Mouse (Mus musculus) MEL (cell line): ENCODE results near the gene Lgals3. TPM values are rescaled to one million over a fixed set of nuclear protein-coding genes. Genes with fewer than 3 reads are reported as not detected.
A peak's percentile ranks its signal among the peaks of the same experiment; 100 is the strongest.

Experiments
- DNase-seq: peaks from one replicate; pipeline ENCODE4 v3.0.0; 2011; ENCODE audit warnings: low read depth, low spot score
- H3K27ac ChIP-seq: 2 replicates; pipeline ENCODE4 v1.5.1; 2012; ENCODE audit warnings: low read depth, mild to moderate bottlenecking, control low read depth, low read length, moderate library complexity; ENCODE audit not compliant: control insufficient read depth
- H3K27me3 ChIP-seq, 2 experiments: fragments of 150-350 bp in 1 of 2; sonication (generic) in 1 of 2; 2 replicates each; pipeline ENCODE4 v1.6.1; 2012; ENCODE audit warnings: low read length in 2 of 2, mild to moderate bottlenecking in 2 of 2, improper control_type of control experiment in 1 of 2, moderate library complexity in 1 of 2; ENCODE audit not compliant: insufficient read depth in 2 of 2, control insufficient read depth in 1 of 2
- H3K36me3 ChIP-seq, 2 experiments: 2 replicates each; pipeline ENCODE4 v1.6.1; 2012 to 2014; ENCODE audit warnings: low read length in 2 of 2, improper control_type of control experiment in 1 of 2, inconsistent platforms in 1 of 2, mild to moderate bottlenecking in 1 of 2; ENCODE audit not compliant: insufficient read depth in 2 of 2, control insufficient read depth in 1 of 2
- H3K4me1 ChIP-seq, 2 experiments: fragments of 150-350 bp in 1 of 2; sonication (generic) in 1 of 2; 2 replicates each; pipeline ENCODE4 v1.6.1; 2012; ENCODE audit warnings: low read length in 2 of 2, improper control_type of control experiment in 1 of 2, mild to moderate bottlenecking in 1 of 2; ENCODE audit not compliant: insufficient read depth in 2 of 2, control insufficient read depth in 1 of 2
- H3K4me3 ChIP-seq, 2 experiments: fragments of 150-350 bp in 1 of 2; sonication (generic) in 1 of 2; 2 replicates each; pipeline ENCODE4 v1.5.1; 2012; ENCODE audit warnings: low read depth in 2 of 2, low read length in 2 of 2, mild to moderate bottlenecking in 2 of 2, moderate library complexity in 2 of 2, control low read depth in 1 of 2, improper control_type of control experiment in 1 of 2; ENCODE audit not compliant: control insufficient read depth in 1 of 2, insufficient read depth in 1 of 2
- H3K79me2 ChIP-seq: 2 replicates; pipeline ENCODE4 v1.6.1; 2012; ENCODE audit warnings: mild to moderate bottlenecking, low read length, moderate library complexity; ENCODE audit not compliant: control insufficient read depth, poor library complexity, insufficient read depth
- H3K9ac ChIP-seq: 2 replicates; pipeline ENCODE4 v1.6.1; 2012; ENCODE audit warnings: low read depth, mild to moderate bottlenecking, control low read depth, low read length, moderate library complexity; ENCODE audit not compliant: control insufficient read depth, poor library complexity, severe bottlenecking
- H3K9me3 ChIP-seq: fragments of 150-350 bp; sonication (generic); replicated peaks from 2 replicates; pipeline ENCODE4 v1.6.1; 2012; ENCODE audit warnings: mild to moderate bottlenecking, low read length, improper control_type of control experiment, moderate library complexity; ENCODE audit not compliant: insufficient read depth
- BHLHE40 ChIP-seq: IDR thresholded peaks from 2 replicates; pipeline ENCODE4 v1.6.1; 2012; ENCODE audit warnings: low read depth, mild to moderate bottlenecking, inconsistent platforms, low read length, improper control_type of control experiment, borderline replicate concordance
- CHD2 ChIP-seq: IDR thresholded peaks from 2 replicates; pipeline ENCODE4 v1.6.1; 2011; ENCODE audit warnings: low read length, improper control_type of control experiment
- CTCF ChIP-seq, 3 experiments: IDR thresholded peaks in 2 of 3; conservative IDR thresholded peaks in 1 of 3; 2 replicates each; pipeline ENCODE4 v1.5.1; 2011 to 2012; ENCODE audit warnings: low read length in 3 of 3, low read depth in 2 of 3, mild to moderate bottlenecking in 2 of 3, improper control_type of control experiment in 1 of 3, inconsistent platforms in 1 of 3, mixed read lengths in 1 of 3, moderate library complexity in 1 of 3; ENCODE audit not compliant: control insufficient read depth in 1 of 3, insufficient read depth in 1 of 3, poor library complexity in 1 of 3, severe bottlenecking in 1 of 3
- ELF1 ChIP-seq: IDR thresholded peaks from 2 replicates; pipeline ENCODE4 v1.6.1; 2014; ENCODE audit warnings: low read depth, mild to moderate bottlenecking, inconsistent platforms, low read length, improper control_type of control experiment, moderate library complexity
- EP300 ChIP-seq, 2 experiments: IDR thresholded peaks; 2 replicates each; pipeline ENCODE4 v1.6.1; 2011; ENCODE audit warnings: improper control_type of control experiment in 2 of 2, low read length in 2 of 2, low read depth in 1 of 2, mild to moderate bottlenecking in 1 of 2
- GABPA ChIP-seq: IDR thresholded peaks from 2 replicates; pipeline ENCODE4 v1.6.1; 2012; ENCODE audit warnings: low read depth, mild to moderate bottlenecking, inconsistent platforms, low read length, improper control_type of control experiment, moderate library complexity
- GATA1 ChIP-seq: IDR thresholded peaks from 2 replicates; pipeline ENCODE4 v1.6.1; 2011; ENCODE audit warnings: low read depth, low read length, improper control_type of control experiment
- JUND ChIP-seq: IDR thresholded peaks from 2 replicates; pipeline ENCODE4 v1.6.1; 2011; ENCODE audit warnings: low read depth, mild to moderate bottlenecking, improper control_type of control experiment, low read length
- MEF2A ChIP-seq: IDR thresholded peaks from 2 replicates; pipeline ENCODE4 v1.6.1; 2014; ENCODE audit warnings: low read depth, mild to moderate bottlenecking, inconsistent platforms, low read length, improper control_type of control experiment; ENCODE audit not compliant: poor library complexity, insufficient replicate concordance, severe bottlenecking; ENCODE audit errors: extremely low read depth
- MXI1 ChIP-seq: IDR thresholded peaks from 2 replicates; pipeline ENCODE4 v1.6.1; 2011; ENCODE audit warnings: mild to moderate bottlenecking, low read depth, low read length, improper control_type of control experiment
- MYC ChIP-seq: IDR thresholded peaks from 2 replicates; pipeline ENCODE4 v1.6.1; 2011; ENCODE audit warnings: low read depth, mild to moderate bottlenecking, low read length, improper control_type of control experiment, moderate library complexity
- POLR2AphosphoS2 ChIP-seq: IDR thresholded peaks from 2 replicates; pipeline ENCODE4 v1.6.1; 2011; ENCODE audit warnings: low read length, improper control_type of control experiment
- POLR2AphosphoS5 ChIP-seq: IDR thresholded peaks from 2 replicates; pipeline ENCODE4 v1.6.1; 2012; ENCODE audit warnings: low read depth, borderline replicate concordance, mild to moderate bottlenecking, inconsistent platforms, low read length, moderate library complexity, mixed read lengths
- RAD21 ChIP-seq: IDR thresholded peaks from 2 replicates; pipeline ENCODE4 v1.6.1; 2011; ENCODE audit warnings: mild to moderate bottlenecking, low read depth, low read length, improper control_type of control experiment
- TAL1 ChIP-seq: IDR thresholded peaks from 2 replicates; pipeline ENCODE4 v1.6.1; 2012; ENCODE audit warnings: mild to moderate bottlenecking, inconsistent platforms, low read length, moderate library complexity, mixed read lengths
- TCF12 ChIP-seq: IDR thresholded peaks from 2 replicates; pipeline ENCODE4 v1.6.1; 2014; ENCODE audit warnings: low read depth, mild to moderate bottlenecking, inconsistent platforms, low read length, improper control_type of control experiment, moderate library complexity
- UBTF ChIP-seq: IDR thresholded peaks from 2 replicates; pipeline ENCODE4 v1.6.1; 2012; ENCODE audit warnings: low read depth, mild to moderate bottlenecking, inconsistent platforms, low read length, improper control_type of control experiment, moderate library complexity, borderline replicate concordance; ENCODE audit not compliant: insufficient read depth
- USF1 ChIP-seq: IDR thresholded peaks from 2 replicates; pipeline ENCODE4 v1.6.1; 2014; ENCODE audit warnings: low read depth, mild to moderate bottlenecking, inconsistent platforms, low read length, improper control_type of control experiment, moderate library complexity
- USF2 ChIP-seq, 2 experiments: IDR thresholded peaks; 2 replicates each; pipeline ENCODE4 v1.6.1; 2011 to 2012; ENCODE audit warnings: improper control_type of control experiment in 2 of 2, low read length in 2 of 2, borderline replicate concordance in 1 of 2, inconsistent platforms in 1 of 2, low read depth in 1 of 2, mild to moderate bottlenecking in 1 of 2; ENCODE audit not compliant: insufficient read depth in 1 of 2
- ZKSCAN1 ChIP-seq: IDR thresholded peaks from 2 replicates; pipeline ENCODE4 v1.6.1; 2012; ENCODE audit warnings: low read depth, mild to moderate bottlenecking, inconsistent platforms, low read length, improper control_type of control experiment, moderate library complexity
- polyA plus RNA-seq, 2 experiments: library from polyadenylated mRNA; stranded (reverse) in 1 of 2; unstranded in 1 of 2; fragments of >175 nt in 1 of 2; fragments of >200 nt in 1 of 2; gene quantifications; 2 replicates each; pipeline versions ENCODE4 v1.2.1 to v1.2.4; 2012; ENCODE audit warnings: low replicate concordance in 2 of 2, low read depth in 1 of 2; ENCODE audit not compliant: insufficient read length in 2 of 2, insufficient read depth in 1 of 2, missing spikeins in 1 of 2
- total RNA-seq: library from RNA; depleted of rRNA; stranded (reverse); fragments of 300-350 nt; gene quantifications from 2 replicates; pipeline ENCODE4 v1.2.3, GENCODE M21; 2012; rRNA removed

The Lgals3 gene
- total RNA-seq (0.12 TPM in 1 of 2 replicates, not detected in the other), polyA plus RNA-seq (1 to 10 TPM in 1 of 2 experiments, not detected in 1; 1.8 TPM)

- Histone ChIP-seq H3K4me1 (peaks cover 8 to 31% of the 10 kb centered on the region in 2 experiments), H3K79me2 (no peaks in the 10 kb centered on the region), H3K27me3 (no peaks in the 10 kb centered on the region), H3K27ac (peak within 1 kb of the TSS; percentile 48), H3K9ac (peak within 1 kb of the TSS; percentile 58), H3K4me3 (peak within 1 kb of the TSS; percentile 26 to 40; a peak in 3 of 4 replicates), H3K9me3 (no peaks in the 10 kb centered on the region), H3K36me3 (peaks cover 0 to 22% of the 10 kb centered on the region in 2 experiments; a peak in 2 of 4 replicates)
- TF ChIP-seq GABPA = no peak
- TF ChIP-seq JUND = no peak
- peak; percentile 80 for TF ChIP-seq GATA1
- TF ChIP-seq MXI1 = peak; percentile 0; the same call in 1 of the 2 replicates
- TF ChIP-seq RAD21 = no peak
- peak; percentile 62 for TF ChIP-seq TCF12
- TF ChIP-seq UBTF = no peak
- TF ChIP-seq USF1 = no peak
- peak; percentile 66 to 75 for TF ChIP-seq EP300 (IDR thresholded peaks at IDR 0.05; ENCODE audit: low read depth in 1 of 2, low read length in 2 of 2)
- 0 out of 2 replicates have a peak, but pooled peaks have one; percentile 20 for TF ChIP-seq BHLHE40
- no peak for TF ChIP-seq POLR2AphosphoS2
- TF ChIP-seq POLR2AphosphoS5 = no peak
- TF ChIP-seq MYC = no peak
- TF ChIP-seq TAL1 = peak; percentile 59
- DNase-seq = peak; percentile 62
These were observed at the start of gene Lgals3 for GRCm38 (mm10) chr14:47367461-47367860. Gene Lgals3, plus strand, starts transcription at chr14:47367751.

GRCm38 (mm10) chr14:47319362-47319761 is 48.2 kb upstream of the Lgals3 start:
- H3K36me3 ChIP-seq = peaks cover 14 to 15% of the 10 kb centered on the region in 2 experiments
- H3K9me3 ChIP-seq = no peaks in the 10 kb centered on the region
- H3K4me3 ChIP-seq = no peak overlapping the region
- H3K27me3 ChIP-seq = no peaks in the 10 kb centered on the region
- TF ChIP-seq USF2 (IDR thresholded peaks at IDR 0.05; ENCODE audit: borderline replicate concordance in 1 of 2, insufficient read depth in 1 of 2, low read depth in 1 of 2, low read length in 2 of 2) (no peak), CTCF (IDR thresholded peaks at IDR 0.05 in 2 of 3, conservative IDR thresholded peaks at IDR 0.05 in 1 of 3; ENCODE audit: control insufficient read depth in 1 of 3, insufficient read depth in 1 of 3, low read depth in 2 of 3, low read length in 3 of 3, poor library complexity in 1 of 3, severe bottlenecking in 1 of 3) (no peak), TAL1 (no peak), MEF2A (no peak), ZKSCAN1 (no peak), CHD2 (no peak), ELF1 (no peak), USF1 (peak; percentile 59; the same call in 1 of the 2 replicates)
- TF ChIP-seq, all 39 proteins: peak for 1
- peaks cover 0 to 4% of the 10 kb centered on the region in 2 experiments; a peak in 2 of 4 replicates for H3K4me1 ChIP-seq
- DNase-seq = no peak
- peaks cover 4% of the 10 kb centered on the region; the same call in 1 of the 2 replicates for H3K79me2 ChIP-seq
- H3K27ac ChIP-seq = no peak overlapping the region
- no peak overlapping the region for H3K9ac ChIP-seq
